Mouse (Mus musculus): Measurements from ENCODE around the gene Itga4. TPM values are rescaled to one million over a fixed set of nuclear protein-coding genes. Genes with fewer than 3 reads are reported as not detected.

The Itga4 gene
- polyA plus RNA-seq, 1 experiment from 2014 or later: 27.7 TPM

DNA sequence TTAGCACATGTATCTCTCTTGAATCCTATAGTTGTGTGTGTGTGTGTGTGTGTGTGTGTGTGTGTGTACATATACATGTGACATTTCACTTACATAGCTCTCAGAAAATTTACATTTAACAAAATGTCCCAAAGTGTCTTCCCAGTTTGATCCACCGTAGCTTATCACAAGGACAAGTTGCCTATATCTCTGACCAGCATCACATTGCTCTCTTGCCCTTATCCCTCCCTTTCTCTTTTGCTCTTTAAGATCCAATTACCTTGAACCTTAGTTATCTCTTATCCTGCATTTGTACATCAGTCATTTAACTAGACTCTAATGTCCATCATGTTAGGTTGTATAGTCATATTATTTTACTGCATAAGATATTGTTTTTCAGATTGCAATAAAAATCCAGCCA, 10.5 kb upstream of the Itga4 start:
- Histone ChIP-seq H3K27me3 (no peaks in the 10 kb centered on the region), H3K9me3 (replicated peaks) (no peaks in the 10 kb centered on the region), H3K27ac (replicated peaks) (0 out of 2 replicates have a peak overlapping the region, but pooled peaks have one; percentile 34), H3K4me1 (replicated peaks) (peaks cover 26% of the 10 kb centered on the region), H3K9ac (no peak overlapping the region), H3K4me2 (0 out of 2 replicates have a peak overlapping the region, but pooled peaks have one; percentile 23), H3K4me3 (replicated peaks) (no peak overlapping the region), H3K36me3 (replicated peaks) (no peaks in the 10 kb centered on the region)
- WGBS (ENCODE audit: insufficient replicate concordance): 26% methylated on average over 1 of the region's 1 CpGs
- ATAC-seq (ENCODE audit: insufficient read depth): peak; percentile 72

DNA sequence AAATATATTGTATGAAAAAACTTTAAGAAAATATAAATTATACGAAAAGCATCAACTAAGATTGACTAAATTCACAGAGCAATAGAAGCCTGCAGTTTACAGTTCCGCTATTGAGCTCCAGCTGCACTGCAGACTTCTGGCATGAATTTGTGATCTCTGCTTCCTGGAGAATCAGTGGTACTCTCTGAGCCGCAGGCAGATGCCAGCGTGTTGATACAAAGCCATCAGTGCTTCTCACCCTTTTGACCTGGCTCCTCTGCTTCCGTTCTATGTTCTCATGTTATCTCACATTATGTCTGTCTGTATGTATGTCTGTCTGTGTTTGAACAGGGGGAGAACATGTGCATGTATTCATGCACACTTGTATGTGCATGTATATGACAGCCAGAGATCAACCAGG, 6.9 kb upstream of the Itga4 start:
- H3K27me3 ChIP-seq: no peaks in the 10 kb centered on the region
- WGBS (ENCODE audit: insufficient replicate concordance): 59% methylated on average over 5 of the region's 5 CpGs
- H3K4me2 ChIP-seq: no peak overlapping the region
- no peak overlapping the region for H3K27ac ChIP-seq (replicated peaks)
- peaks cover 49% of the 10 kb centered on the region for H3K4me1 ChIP-seq (replicated peaks)
- H3K9me3 ChIP-seq (replicated peaks): no peaks in the 10 kb centered on the region
- no peak for ATAC-seq (ENCODE audit: insufficient read depth)
- H3K9ac ChIP-seq: no peak overlapping the region
- H3K36me3 ChIP-seq (replicated peaks): no peaks in the 10 kb centered on the region
- H3K4me3 ChIP-seq (replicated peaks): no peak overlapping the region

DNA sequence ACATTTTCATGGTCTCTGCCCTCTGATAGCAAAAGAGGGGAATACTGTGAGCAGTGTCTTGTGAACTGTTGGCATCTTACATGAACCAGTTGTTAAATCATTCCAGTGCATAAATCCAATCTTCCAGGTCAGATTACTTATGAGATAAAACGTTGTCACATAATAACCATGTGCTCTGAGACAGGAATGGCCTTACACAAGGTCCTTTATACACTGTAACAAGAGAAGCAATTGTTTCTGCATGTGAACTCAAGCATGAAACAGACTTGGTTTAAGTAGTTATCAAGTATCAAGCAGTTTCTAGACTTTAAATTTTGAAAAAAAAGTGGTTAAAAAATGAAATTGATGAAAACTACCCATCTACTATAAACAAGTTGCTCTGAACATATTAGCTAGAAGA, 4.7 kb upstream of the Itga4 start:
- Histone ChIP-seq H3K27ac (replicated peaks) (no peak overlapping the region), H3K36me3 (replicated peaks) (no peaks in the 10 kb centered on the region), H3K4me3 (replicated peaks) (no peak overlapping the region), H3K27me3 (no peaks in the 10 kb centered on the region), H3K4me2 (no peak overlapping the region), H3K4me1 (replicated peaks) (peaks cover 47% of the 10 kb centered on the region), H3K9ac (no peak overlapping the region), H3K9me3 (replicated peaks) (no peaks in the 10 kb centered on the region)
- ATAC-seq (ENCODE audit: insufficient read depth): no peak
- 39% methylated on average over 1 of the region's 1 CpGs for WGBS (ENCODE audit: insufficient replicate concordance)

DNA sequence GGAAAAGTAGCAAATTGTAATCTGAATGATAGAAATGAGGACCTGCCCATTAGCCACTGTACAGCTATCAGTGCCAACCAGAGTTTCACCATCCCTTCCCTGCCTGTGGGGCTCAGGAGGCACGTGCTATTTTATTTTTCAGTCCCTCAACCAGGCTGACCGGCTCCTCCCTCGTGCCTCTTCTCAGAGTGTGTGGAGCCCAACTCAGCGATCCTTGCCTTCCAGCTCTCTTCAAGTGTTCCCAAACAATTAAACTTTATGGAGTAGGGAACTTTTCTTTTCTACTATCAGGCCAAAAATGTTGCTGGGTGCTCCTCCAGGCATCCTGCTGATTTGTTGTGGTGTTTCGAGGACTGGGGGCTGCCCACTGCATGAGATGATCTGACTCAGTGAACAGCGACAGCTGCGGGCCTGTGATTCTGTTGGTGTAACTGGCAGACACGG, 1.4 kb upstream of the Itga4 start:
- Histone ChIP-seq H3K4me2 (peak overlapping the region; percentile 68), H3K4me1 (replicated peaks) (peaks cover 44% of the 10 kb centered on the region), H3K9ac (peak overlapping the region; percentile 61), H3K36me3 (replicated peaks) (no peaks in the 10 kb centered on the region), H3K27me3 (no peaks in the 10 kb centered on the region), H3K9me3 (replicated peaks) (no peaks in the 10 kb centered on the region), H3K27ac (replicated peaks) (peak overlapping the region; percentile 97), H3K4me3 (replicated peaks) (peak overlapping the region; percentile 35; the same call in 1 of the 2 replicates)
- WGBS (ENCODE audit: insufficient replicate concordance): 12% methylated on average over 8 of the region's 8 CpGs
- ATAC-seq (ENCODE audit: insufficient read depth): peak; percentile 54

DNA sequence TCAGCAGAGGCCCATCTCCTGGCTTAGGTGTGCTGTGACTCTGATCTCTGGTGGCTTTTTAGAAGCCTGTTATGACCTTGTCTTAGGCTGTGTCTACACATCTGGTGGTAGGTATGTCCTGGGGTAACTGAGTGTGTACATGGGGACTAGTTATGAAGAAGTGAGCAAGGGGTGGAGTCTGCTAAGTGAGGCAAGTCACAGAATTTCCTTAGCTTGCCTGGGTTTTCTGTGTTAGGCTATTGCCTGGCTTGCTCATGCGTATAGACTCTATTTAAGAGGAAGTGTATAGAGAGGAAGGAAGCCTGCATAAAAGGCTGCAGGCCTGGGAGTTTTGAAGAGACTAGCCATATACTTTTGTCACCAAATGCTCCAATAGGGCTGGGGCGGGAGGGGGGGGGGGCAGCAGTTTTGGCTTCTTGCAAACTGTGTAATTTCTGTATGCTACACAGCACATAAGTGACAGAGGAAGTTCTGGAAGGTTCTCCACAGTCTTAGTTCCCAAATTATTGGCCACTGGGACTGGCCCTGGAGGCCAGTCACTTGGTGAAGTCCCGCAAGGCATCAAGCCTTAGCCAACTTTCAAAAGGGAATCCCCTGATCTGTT, 536 bp upstream of the Itga4 start:
- Histone ChIP-seq H3K36me3 (replicated peaks) (no peaks in the 10 kb centered on the region), H3K9me3 (replicated peaks) (no peaks in the 10 kb centered on the region), H3K27ac (replicated peaks) (peak overlapping the region; percentile 97), H3K9ac (peak overlapping the region; percentile 92), H3K4me1 (replicated peaks) (peaks cover 49% of the 10 kb centered on the region), H3K4me3 (replicated peaks) (peak overlapping the region; percentile 78), H3K4me2 (peak overlapping the region; percentile 68), H3K27me3 (no peaks in the 10 kb centered on the region)
- WGBS (ENCODE audit: insufficient replicate concordance): 19% methylated on average over 3 of the region's 3 CpGs
- peak; percentile 5 for ATAC-seq (ENCODE audit: insufficient read depth)

DNA sequence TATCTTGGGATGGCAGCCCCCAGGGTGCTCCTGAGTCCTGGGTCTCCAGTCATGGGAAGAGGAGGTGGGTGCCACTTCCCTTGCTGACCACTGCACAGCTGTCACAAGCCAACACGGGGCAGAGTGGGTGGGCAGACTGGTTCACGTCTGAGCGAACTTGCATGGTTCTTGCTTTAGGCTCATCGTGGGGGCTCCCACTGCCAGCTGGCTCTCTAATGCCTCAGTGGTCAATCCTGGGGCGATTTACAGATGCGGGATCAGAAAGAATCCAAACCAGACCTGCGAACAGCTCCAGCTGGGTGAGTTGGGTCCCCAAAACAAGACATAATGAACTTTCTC, 744 bp downstream of the Itga4 start:
- Histone ChIP-seq H3K4me1 (replicated peaks) (peaks cover 57% of the 10 kb centered on the region), H3K36me3 (replicated peaks) (peaks cover 3% of the 10 kb centered on the region; the same call in 1 of the 2 replicates), H3K4me3 (replicated peaks) (peak overlapping the region; percentile 78), H3K27ac (replicated peaks) (peak overlapping the region; percentile 97), H3K27me3 (no peaks in the 10 kb centered on the region), H3K4me2 (peak overlapping the region; percentile 68), H3K9ac (peak overlapping the region; percentile 92), H3K9me3 (replicated peaks) (no peaks in the 10 kb centered on the region)
- WGBS (ENCODE audit: insufficient replicate concordance): 3% methylated on average over 7 of the region's 7 CpGs
- ATAC-seq (ENCODE audit: insufficient read depth): no peak

DNA sequence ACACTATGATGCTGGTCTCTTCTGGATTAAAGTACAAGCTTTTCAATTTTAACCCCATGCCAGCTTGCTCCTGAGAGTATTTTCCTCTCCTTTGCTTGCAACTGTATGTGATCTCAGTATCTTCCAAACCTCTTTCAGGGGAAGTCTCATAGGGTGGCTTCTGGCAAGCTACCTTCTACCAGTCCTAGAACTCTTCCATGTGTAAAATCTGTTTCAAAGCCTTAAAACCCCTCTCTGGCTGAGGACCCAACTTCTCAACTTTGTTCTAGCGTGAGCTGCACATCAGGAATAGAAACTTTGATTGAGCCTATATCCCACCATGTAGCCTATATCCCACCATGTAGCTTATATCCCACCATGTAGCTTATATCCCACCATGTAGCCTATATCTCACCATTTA, 1.1 kb downstream of the Itga4 start:
- Histone ChIP-seq H3K9me3 (replicated peaks) (no peaks in the 10 kb centered on the region), H3K4me1 (replicated peaks) (peaks cover 56% of the 10 kb centered on the region), H3K4me3 (replicated peaks) (peak overlapping the region; percentile 78), H3K4me2 (peak overlapping the region; percentile 68), H3K9ac (peak overlapping the region; percentile 92), H3K27ac (replicated peaks) (peak overlapping the region; percentile 97), H3K36me3 (replicated peaks) (peaks cover 4% of the 10 kb centered on the region), H3K27me3 (no peaks in the 10 kb centered on the region)
- ATAC-seq (ENCODE audit: insufficient read depth): no peak
- WGBS (ENCODE audit: insufficient replicate concordance): 17% methylated on average over 1 of the region's 1 CpGs

DNA sequence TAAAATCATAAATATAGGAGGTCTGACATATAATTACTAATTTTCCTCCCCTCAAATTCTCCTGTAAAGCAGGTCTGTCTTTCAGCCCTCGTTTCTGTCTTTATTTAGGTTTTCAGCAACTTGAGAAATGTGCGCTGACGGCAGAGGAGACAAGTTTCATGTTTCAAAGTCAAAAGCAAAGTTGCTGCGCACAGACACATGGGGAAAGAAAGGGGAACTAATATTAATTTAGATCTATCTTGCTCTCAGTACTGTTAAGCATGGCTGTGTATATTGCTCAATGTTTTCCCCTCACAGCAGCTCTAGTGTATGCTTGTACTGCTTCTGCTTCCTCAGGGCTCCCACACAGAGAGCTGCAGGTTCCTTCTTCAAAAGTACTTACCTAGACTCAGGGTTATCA, 1.7 kb downstream of the Itga4 start:
- Histone ChIP-seq H3K9me3 (replicated peaks) (no peaks in the 10 kb centered on the region), H3K36me3 (replicated peaks) (peaks cover 9% of the 10 kb centered on the region), H3K27ac (replicated peaks) (peak overlapping the region; percentile 97), H3K4me3 (replicated peaks) (peak overlapping the region; percentile 78), H3K4me1 (replicated peaks) (peaks cover 56% of the 10 kb centered on the region), H3K9ac (peak overlapping the region; percentile 92), H3K27me3 (no peaks in the 10 kb centered on the region), H3K4me2 (peak overlapping the region; percentile 68)
- WGBS (ENCODE audit: insufficient replicate concordance): 12% methylated on average over 4 of the region's 4 CpGs
- ATAC-seq (ENCODE audit: insufficient read depth): no peak

DNA sequence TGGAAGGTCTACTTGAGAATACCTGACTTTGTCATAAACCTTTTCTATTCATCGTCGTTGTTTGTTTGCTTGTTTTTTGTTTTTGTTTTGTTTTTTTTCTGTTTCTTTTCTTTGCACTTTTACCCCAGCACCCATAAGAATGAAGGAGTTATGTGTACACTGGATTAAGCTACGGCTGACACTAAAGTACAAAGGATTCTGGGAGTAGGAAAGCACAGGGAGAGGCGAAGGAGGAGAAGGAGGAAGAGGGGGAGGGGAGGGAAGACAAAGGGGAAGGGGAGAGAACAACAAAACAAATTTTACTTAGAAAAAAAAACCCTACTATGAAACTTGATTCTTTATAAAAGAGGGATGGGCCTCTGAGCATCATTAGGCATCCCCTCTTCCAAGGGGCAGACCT, 2.2 kb downstream of the Itga4 start:
- 25% methylated on average over 4 of the region's 4 CpGs for WGBS (ENCODE audit: insufficient replicate concordance)
- peak overlapping the region; percentile 78 for H3K4me3 ChIP-seq (replicated peaks)
- no peaks in the 10 kb centered on the region for H3K9me3 ChIP-seq (replicated peaks)
- H3K27me3 ChIP-seq: no peaks in the 10 kb centered on the region
- H3K36me3 ChIP-seq (replicated peaks): peaks cover 11% of the 10 kb centered on the region
- ATAC-seq (ENCODE audit: insufficient read depth): no peak
- H3K4me1 ChIP-seq (replicated peaks): peaks cover 56% of the 10 kb centered on the region
- peak overlapping the region; percentile 97 for H3K27ac ChIP-seq (replicated peaks)
- H3K4me2 ChIP-seq: peak overlapping the region; percentile 68
- H3K9ac ChIP-seq: peak overlapping the region; percentile 92

DNA sequence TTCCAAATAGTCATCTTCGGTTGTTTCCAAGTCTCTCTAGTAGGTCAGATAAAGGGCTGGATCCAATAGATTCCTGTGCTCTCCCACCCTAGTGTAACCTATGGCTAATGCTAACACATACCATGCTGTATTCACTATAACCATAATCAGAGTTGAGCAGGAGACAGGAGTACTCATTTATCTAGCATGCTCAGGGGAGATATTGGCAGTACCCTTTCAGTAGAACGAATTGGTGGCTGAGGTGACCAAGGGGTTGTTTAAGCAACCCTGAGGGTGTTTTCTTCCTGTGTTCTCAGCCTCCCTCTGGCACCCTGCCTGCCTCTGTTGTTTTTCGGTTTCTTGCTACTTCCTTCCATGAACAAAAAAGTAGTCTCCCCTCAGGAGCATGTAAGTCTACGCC, 4.1 kb downstream of the Itga4 start:
- Histone ChIP-seq H3K27me3 (no peaks in the 10 kb centered on the region), H3K36me3 (replicated peaks) (peaks cover 21% of the 10 kb centered on the region), H3K4me1 (replicated peaks) (peaks cover 52% of the 10 kb centered on the region), H3K9ac (peak overlapping the region; percentile 47), H3K9me3 (replicated peaks) (no peaks in the 10 kb centered on the region), H3K4me2 (peak overlapping the region; percentile 75), H3K4me3 (replicated peaks) (peak overlapping the region; percentile 45), H3K27ac (replicated peaks) (peak overlapping the region; percentile 97)
- 14% methylated on average over 4 of the region's 4 CpGs for WGBS (ENCODE audit: insufficient replicate concordance)
- ATAC-seq (ENCODE audit: insufficient read depth): peak; percentile 82

DNA sequence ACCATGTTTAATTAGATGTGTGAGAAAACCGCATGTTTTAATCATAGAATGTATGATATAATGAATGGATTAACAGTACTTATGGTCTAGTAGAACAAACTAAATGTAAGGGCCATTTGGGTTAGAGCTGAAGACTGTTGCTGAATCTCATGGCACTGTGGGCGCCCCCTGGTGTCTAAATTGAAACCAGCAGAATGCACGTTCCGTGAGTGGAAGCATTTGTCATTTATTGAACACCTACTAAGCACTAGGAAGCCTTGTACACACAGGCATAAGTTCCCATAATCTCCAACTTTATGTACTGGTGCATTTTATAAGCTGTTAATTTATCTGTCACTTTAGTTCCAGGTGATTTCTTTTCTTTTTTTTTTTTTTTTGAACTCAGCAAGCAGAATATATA, 10.4 kb downstream of the Itga4 start:
- 12% methylated on average over 4 of the region's 4 CpGs for WGBS (ENCODE audit: insufficient replicate concordance)
- no peak overlapping the region for H3K9ac ChIP-seq
- no peak for ATAC-seq (ENCODE audit: insufficient read depth)
- no peaks in the 10 kb centered on the region for H3K27me3 ChIP-seq
- no peak overlapping the region for H3K27ac ChIP-seq (replicated peaks)
- no peak overlapping the region for H3K4me3 ChIP-seq (replicated peaks)
- H3K36me3 ChIP-seq (replicated peaks): peaks cover 42% of the 10 kb centered on the region
- no peaks in the 10 kb centered on the region for H3K9me3 ChIP-seq (replicated peaks)
- H3K4me1 ChIP-seq (replicated peaks): peaks cover 72% of the 10 kb centered on the region
- no peak overlapping the region for H3K4me2 ChIP-seq

DNA sequence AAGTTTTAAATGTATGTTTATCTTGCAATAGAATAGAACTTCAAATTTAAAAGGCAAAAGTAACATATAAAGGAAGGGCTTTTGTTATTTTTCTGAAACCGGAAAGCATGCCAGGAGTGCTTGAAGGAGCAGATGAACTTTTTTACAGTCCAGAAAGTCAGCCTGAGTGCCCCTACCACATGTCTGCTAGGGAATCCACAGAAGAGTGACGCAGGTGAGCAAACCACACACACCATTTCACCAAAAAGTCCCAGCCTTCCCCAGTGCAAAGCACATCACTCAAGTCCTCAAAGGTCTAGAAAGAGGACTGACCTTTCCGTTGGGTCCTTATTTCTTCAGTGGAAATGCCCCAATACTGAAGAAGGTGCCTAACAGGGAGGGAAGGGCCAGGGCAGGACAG, 11.3 kb downstream of the Itga4 start:
- Histone ChIP-seq H3K36me3 (replicated peaks) (peaks cover 46% of the 10 kb centered on the region), H3K27ac (replicated peaks) (no peak overlapping the region), H3K27me3 (no peaks in the 10 kb centered on the region), H3K4me3 (replicated peaks) (no peak overlapping the region), H3K4me2 (no peak overlapping the region), H3K4me1 (replicated peaks) (peaks cover 75% of the 10 kb centered on the region), H3K9ac (no peak overlapping the region), H3K9me3 (replicated peaks) (no peaks in the 10 kb centered on the region)
- WGBS (ENCODE audit: insufficient replicate concordance): 91% methylated on average over 3 of the region's 3 CpGs
- no peak for ATAC-seq (ENCODE audit: insufficient read depth)
